Mouse (Mus musculus): ENCODE measurements around the gene Muc5ac. TPM values are rescaled to one million over a fixed set of nuclear protein-coding genes. Genes with fewer than 3 reads are reported as not detected.
"Not testable (repeated sequence)": the region's sequence is repeated elsewhere in the genome, so short reads cannot be mapped to it uniquely, and the experiment has no call there.

The Muc5ac gene
- not detected for total RNA-seq (2021)
- long read RNA-seq, experiment 1 = 0 reads
- long read RNA-seq, experiment 2 = 0 reads

DNA sequence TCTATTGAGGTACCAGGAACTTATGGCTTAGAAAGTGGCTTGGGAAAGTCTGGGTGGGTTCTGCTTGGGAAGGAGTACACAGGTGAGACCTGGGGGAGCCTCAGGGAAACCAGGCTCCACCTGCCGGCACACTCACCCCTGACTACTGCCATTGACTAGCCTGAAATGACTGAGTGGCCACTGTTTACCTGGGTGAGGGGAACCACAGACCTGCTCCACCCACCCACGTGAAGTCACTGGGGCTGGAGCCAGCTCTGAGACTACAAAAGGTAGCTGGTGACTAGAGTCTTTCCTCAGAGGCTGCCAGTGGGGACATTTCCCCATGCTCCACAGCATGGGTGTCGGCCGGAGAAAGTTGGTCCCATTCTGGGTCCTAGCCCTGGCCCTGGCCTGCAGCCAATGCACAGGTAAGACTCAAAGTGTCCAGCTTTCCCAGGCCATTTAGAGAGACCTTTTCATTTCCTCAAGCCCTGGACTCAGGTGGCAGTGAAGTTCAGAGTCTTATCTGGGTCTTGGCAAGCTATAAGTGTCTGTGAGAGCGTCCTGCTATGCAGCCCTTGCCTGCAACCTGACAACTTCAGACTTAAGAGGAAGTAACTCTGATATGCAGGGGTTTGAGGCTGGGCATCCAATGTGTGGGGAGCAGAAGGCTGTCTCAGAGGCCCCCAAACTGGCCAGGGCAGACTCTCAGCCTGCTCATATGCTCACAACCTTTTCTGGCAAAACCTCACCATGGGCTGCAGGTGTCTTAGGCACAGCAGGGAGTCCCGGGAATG is at the start of gene Muc5ac:
TSS of gene Muc5ac (plus strand) at position 296 of the 776 bp plus-strand sequence.
- TF ChIP-seq CTCF (conservative IDR thresholded peaks at IDR 0.05) = no peak
- no peak within 1 kb of the TSS for H3K4me3 ChIP-seq
- no peak within 1 kb of the TSS for H3K27ac ChIP-seq
- DNase-seq (ENCODE audit: low spot score in 2 of 2) = no peak

DNA sequence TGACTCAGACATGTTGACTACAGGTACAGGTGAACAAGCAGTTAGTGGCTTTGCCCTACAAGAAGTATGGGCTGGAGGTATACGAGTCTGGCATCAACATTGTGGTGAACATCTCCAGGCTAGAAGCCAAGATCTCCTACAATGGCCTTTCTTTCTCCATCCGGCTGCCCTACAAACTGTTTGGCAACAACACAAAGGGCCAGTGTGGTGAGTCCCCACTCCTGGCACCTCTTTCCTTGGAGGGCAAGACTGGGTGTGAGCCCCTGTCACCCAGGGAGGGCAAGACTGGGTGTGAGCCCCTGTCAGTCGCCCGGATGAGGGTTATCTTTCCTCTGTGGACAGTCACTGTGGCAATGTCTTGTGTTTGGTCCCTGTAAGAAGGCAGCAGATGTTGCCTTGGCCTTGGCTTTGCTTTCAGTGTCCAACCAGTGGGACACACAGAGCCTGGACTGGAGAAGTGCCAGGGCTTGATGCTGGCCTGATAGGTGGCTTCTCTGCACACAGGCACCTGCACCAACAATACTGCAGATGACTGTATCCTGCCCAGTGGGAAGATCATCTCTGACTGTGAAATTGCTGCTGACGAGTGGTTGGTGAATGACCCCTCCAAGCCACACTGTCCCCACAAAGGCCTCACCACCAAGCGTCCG is 41.2 kb upstream of the Muc5ac start:
- no peak overlapping the region for H3K27ac ChIP-seq
- peak; percentile 2 to 11 for DNase-seq (ENCODE audit: low spot score in 2 of 2)
- no peak overlapping the region for H3K4me3 ChIP-seq
- no peak for TF ChIP-seq CTCF (conservative IDR thresholded peaks at IDR 0.05)

DNA sequence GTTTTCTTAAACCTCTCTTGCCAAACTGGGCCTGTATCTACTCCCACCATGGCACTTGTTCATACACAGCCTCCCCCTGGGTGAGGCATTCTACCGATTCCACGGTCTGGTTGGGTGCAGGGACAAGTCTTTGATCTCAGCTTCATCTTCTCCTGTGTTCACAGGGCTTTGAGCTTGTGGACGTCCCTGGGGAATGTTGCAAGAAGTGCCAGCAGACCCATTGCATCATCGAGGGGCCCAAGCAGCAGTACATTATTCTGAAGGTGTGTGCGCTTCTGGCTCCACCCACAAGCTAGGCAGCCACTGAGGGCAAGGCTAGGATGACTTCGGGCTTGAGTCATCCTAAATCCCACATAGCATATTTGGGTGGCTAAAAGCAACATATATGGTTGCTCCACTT is 36.3 kb upstream of the Muc5ac start:
- H3K27ac ChIP-seq = no peak overlapping the region
- no peak for TF ChIP-seq CTCF (conservative IDR thresholded peaks at IDR 0.05)
- no peak for DNase-seq (ENCODE audit: low spot score in 2 of 2)
- no peak overlapping the region for H3K4me3 ChIP-seq

DNA sequence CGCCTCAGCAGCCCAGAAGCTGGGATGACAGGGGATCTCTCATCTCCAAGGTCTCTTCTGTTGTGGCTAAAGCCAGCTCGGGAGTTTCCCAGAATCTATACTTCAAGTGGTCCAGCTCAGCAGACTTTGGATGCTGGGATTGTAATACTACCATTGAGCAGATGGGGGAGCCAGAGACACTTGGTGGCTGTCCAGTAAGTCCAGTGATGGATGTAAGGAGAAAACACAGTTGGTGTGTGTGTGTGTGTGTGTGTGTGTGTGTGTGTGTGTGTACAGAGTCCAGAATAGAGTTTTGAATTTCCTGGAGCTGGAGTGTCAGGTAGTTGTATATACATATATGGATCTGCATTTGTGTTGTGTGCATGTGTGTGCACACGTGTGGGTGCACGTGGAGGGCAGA is 32.9 kb upstream of the Muc5ac start:
- Histone ChIP-seq H3K4me3 (no peak overlapping the region), H3K27ac (no peak overlapping the region)
- TF ChIP-seq CTCF (conservative IDR thresholded peaks at IDR 0.05) = peak; percentile 80
- DNase-seq (ENCODE audit: low spot score in 2 of 2) = peak; percentile 65 to 89

DNA sequence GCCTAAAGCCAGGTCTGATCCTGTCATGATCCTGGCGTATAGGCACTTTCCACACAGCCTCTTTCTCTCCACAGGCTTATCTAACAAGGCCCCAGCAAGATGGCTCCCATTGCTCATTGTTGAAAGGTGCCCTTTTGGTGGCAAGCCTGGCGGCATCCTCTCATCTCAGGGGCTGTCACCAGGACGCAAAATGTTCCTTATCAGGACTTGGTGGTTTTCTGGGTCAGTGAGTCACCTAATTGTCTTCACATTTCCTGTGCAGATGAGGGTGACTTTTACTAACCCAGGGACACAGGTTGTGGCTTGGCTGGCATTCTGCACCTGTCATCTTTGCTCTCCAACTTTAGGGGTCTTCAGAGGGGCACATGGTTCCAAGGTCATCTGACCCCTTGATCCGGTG is 30.5 kb upstream of the Muc5ac start:
- Histone ChIP-seq H3K4me3 (no peak overlapping the region), H3K27ac (no peak overlapping the region)
- TF ChIP-seq CTCF (conservative IDR thresholded peaks at IDR 0.05) = no peak
- DNase-seq (ENCODE audit: low spot score in 2 of 2) = no peak

DNA sequence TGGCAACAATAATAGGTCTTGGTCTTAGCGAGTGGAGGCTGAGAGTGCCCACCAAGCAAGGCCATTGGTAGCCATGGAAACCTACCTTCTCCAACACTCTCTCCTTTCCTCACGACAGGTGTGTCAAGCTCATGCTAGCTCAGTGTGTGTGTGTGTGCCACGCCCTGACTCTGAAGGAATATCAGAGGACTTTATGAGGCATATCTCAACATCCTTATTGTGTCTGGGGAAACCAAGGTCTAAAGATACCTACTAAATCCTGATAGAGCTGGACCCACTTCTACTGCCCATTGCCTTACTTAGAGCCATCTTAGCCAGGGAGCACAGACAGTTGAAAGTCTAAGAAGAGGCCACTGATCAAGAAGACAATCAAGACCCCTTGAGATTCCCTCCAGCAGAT is 18.3 kb upstream of the Muc5ac start:
- Histone ChIP-seq H3K27ac (no peak overlapping the region), H3K4me3 (no peak overlapping the region)
- no peak for DNase-seq (ENCODE audit: low spot score in 2 of 2)
- TF ChIP-seq CTCF (conservative IDR thresholded peaks at IDR 0.05) = no peak

DNA sequence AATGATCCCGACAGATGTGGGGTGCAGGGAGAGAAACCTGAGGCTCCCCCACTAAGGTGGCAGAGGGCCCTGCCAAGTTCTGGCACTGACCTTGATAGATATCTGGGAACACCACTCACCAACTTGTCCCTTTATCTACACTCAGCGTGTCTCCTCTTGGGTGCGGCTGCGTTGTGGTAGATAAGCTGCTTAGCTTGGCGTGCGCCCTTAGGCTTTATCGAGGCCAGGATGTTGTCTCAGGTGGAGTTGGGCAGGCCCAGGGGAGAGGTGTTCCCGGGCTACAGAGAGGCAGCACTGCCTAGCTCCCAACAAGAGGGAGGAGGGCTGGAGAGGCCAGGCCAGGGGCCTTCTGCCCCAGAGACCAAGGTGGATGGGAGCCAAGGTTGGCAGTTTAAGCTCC is 17.8 kb upstream of the Muc5ac start:
- TF ChIP-seq CTCF (conservative IDR thresholded peaks at IDR 0.05) = no peak

DNA sequence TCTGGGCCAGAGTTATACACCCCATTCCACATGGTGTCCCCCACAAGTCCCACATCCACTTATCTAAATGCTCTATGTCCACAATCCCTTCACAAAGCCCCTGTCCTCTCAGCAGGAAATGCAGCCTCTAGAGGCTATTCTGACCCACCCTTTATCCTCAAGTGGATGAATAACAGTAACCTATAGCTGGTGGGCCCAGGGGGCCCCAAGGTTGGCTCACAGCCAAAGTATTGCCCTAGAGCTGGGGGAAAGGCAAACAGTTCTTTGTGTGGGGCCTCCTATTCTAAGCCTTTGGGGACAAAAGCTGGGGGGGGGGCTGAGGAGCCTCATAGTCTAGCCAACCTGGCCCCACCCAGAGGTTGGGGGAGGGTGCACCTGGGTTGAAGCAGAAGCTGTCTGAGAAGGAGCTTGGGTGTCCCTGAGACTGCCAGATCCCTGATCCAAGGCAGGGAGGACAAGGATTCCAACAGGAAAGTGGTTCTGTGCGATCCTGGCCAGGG is 16.7 kb upstream of the Muc5ac start:
- no peak for TF ChIP-seq CTCF (conservative IDR thresholded peaks at IDR 0.05)
- no peak overlapping the region for H3K4me3 ChIP-seq
- H3K27ac ChIP-seq = no peak overlapping the region
- DNase-seq (ENCODE audit: low spot score in 2 of 2) = no peak

More for the DNA sequence above, 17.8 kb upstream of the Muc5ac start:
- no peak for DNase-seq (ENCODE audit: low spot score in 2 of 2)
- no peak overlapping the region for H3K27ac ChIP-seq
- no peak overlapping the region for H3K4me3 ChIP-seq

DNA sequence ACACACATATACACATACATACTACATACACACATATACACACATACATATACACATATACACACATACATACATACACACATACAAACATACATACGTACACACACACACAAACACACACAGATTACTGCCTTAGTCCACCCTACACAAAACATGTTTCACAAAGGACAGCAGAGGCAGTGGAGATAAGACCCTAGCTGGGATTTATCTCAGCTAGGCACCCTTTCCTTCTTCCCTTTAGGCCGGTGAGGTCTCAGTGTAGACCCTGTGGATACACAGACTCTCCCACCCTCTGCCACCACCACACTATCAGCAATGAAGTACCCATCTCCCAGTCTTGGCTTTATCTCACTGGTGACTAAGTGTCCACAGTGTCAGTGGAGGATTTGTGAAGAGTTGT is 13.9 kb upstream of the Muc5ac start:
- no peak overlapping the region for H3K4me3 ChIP-seq
- DNase-seq (ENCODE audit: low spot score in 2 of 2) = no peak
- no peak for TF ChIP-seq CTCF (conservative IDR thresholded peaks at IDR 0.05)
- H3K27ac ChIP-seq = no peak overlapping the region

DNA sequence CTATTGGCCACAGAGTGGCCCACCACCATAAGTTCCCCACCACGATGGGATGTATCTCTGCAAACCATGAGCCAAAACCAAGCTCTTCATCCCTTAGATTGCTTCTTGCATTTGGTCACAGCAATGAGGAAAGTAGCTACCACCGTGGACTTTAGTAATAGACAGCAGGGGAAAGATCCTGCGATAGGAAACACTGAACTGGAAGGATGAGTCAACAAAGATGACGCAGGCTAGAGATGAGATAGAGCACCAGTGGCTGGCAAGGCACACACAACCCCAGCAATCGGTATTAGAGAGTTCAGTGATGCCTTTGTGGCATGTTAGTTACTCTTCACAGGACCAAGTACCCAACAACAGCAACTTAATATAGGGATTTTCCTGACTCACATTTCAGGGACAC is 12.6 kb upstream of the Muc5ac start:
- H3K27ac ChIP-seq = no peak overlapping the region
- no peak for DNase-seq (ENCODE audit: low spot score in 2 of 2)
- no peak for TF ChIP-seq CTCF (conservative IDR thresholded peaks at IDR 0.05)
- H3K4me3 ChIP-seq = no peak overlapping the region

DNA sequence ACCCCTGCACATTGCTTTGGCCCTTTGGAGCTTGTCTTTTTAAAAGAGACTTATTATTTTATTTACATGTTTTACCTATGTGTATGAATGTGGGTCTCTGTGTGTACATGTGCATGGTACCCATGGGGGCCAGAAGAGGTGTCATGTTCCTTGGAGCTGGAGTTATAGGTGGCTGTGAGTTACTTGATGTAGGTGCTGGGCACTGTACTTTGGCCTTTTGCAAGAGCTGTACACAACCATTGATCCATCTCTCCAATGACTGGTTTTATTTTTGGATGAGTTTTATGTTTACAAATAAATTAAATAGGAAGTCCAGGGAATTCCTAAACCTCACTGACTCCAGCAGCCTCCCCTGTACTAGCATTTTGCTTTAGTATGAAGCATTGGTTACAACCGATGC is 5.5 kb downstream of the Muc5ac start:
- H3K4me3 ChIP-seq = no peak overlapping the region
- DNase-seq (ENCODE audit: low spot score in 2 of 2) = no peak
- no peak for TF ChIP-seq CTCF (conservative IDR thresholded peaks at IDR 0.05)
- H3K27ac ChIP-seq = no peak overlapping the region

DNA sequence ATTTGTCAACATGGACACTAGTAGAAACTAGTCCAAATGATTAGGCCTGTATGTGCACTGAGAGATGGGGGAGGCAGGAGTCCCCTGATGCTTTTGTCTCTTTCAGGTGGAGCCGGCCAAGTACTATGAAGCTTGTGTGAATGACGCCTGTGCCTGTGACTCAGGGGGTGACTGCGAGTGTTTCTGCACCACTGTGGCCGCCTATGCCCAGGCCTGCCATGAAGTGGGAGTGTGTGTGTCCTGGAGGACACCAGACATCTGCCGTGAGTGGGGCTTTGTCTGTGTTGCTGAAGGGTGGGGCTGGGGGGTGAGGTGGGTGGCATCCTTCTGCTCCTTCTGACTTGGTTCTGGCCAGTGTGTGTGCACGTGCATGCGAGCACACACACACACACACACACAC is 14.4 kb downstream of the Muc5ac start:
- no peak for DNase-seq (ENCODE audit: low spot score in 2 of 2)
- no peak for TF ChIP-seq CTCF (conservative IDR thresholded peaks at IDR 0.05)
- H3K4me3 ChIP-seq = no peak overlapping the region
- no peak overlapping the region for H3K27ac ChIP-seq

DNA sequence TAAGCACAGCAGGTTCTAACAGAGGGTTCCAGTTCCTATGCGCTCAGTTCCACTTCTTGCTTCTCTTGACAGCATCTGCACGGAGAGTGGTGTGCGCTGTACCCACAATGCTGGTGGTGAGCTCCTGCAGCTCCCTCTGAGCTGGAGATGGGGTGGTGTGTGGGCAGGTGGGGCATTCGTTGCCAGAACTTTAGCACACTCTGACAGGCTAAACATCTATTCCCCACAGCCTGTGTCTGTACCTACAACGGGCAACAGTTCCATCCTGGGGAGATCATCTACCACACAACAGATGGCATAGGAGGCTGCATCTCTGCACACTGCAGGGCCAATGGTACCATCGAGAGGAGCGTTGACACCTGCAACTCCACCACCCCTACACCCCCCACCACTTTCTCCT is 16.6 kb downstream of the Muc5ac start:
- no peak for TF ChIP-seq CTCF (conservative IDR thresholded peaks at IDR 0.05)
- Histone ChIP-seq H3K4me3 (no peak overlapping the region), H3K27ac (peak overlapping the region; percentile 15; the same call in 1 of the 2 replicates)
- DNase-seq (ENCODE audit: low spot score in 2 of 2) = peak; percentile 55 to 70

DNA sequence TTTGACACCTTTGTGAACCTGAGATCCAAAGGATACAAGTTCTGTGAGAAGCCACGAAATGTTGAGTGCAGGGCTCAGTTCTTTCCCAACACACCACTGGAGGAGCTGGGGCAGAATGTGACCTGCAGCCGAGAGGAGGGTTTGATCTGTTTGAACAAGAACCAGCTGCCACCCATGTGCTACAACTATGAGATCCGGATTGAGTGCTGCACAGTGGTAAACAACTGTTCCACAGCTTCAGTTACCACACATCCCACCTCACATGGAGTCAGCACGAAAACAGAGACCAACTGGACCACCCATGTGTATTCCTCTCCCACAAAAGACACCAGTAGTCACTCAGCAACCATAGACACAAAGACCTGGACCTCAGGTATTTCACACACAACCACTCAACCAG is 19.1 kb downstream of the Muc5ac start:
- H3K27ac ChIP-seq; H3K4me3 ChIP-seq; DNase-seq (ENCODE audit: low spot score in 2 of 2): not testable (repeated sequence)

DNA sequence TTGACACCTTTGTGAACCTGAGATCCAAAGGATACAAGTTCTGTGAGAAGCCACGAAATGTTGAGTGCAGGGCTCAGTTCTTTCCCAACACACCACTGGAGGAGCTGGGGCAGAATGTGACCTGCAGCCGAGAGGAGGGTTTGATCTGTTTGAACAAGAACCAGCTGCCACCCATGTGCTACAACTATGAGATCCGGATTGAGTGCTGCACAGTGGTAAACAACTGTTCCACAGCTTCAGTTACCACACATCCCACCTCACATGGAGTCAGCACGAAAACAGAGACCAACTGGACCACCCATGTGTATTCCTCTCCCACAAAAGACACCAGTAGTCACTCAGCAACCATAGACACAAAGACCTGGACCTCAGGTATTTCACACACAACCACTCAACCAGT is 21.2 kb downstream of the Muc5ac start:
- not testable (repeated sequence) for DNase-seq (ENCODE audit: low spot score in 2 of 2); H3K4me3 ChIP-seq; H3K27ac ChIP-seq
